Mouse (Mus musculus) c-Kit-positive CD71-positive TER-119-negative erythroid progenitor cells, embryonic 14.5 days (primary cell): ENCODE data around the gene Ccp110.

ENCODE experiments used
- DNase-seq: peaks from one replicate; pipeline ENCODE4 v3.0.0-alpha.2; 2013; ENCODE audit warnings: low read depth

Ccp110 gene

DNA sequence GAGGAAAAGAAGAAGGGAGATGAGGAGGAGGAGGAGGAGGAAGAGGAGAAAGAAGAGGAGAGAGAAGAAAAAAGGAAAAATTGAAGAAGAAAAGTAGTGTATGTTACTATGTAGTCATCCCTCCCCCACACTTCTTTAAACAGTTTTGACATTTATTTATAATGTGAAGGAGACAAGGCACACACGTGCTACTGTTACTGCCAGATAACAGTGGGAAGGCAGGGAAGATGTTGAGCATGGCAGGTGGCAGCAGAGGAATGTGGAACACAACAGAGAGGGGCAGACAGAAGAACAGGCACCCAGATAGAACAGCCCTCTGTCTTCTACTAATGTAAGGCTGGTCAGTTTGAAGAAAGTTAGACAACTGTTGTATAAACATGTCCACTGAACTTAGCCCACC is 57.3 kb downstream of the Ccp110 start:
- no peak for DNase-seq

DNA sequence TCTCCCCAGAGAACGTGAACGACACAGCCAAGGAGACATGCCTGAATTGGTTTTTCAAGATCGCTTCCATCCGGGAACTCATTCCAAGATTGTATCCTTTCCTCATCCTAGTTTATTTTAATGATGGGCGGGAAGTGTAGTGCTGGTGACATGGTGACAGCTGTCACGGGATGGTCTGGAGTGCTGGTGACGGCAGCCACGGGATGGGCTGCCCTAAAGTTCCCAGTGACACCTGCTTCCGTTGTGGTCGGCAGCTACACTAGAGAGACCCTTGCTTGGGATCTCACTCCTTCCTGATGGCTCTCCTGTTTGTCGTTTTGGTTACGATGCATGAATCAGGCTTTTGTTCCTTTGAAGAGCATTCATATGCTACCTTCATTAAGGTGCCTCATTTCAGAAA is 60.7 kb downstream of the Ccp110 start:
- DNase-seq: no peak

DNA sequence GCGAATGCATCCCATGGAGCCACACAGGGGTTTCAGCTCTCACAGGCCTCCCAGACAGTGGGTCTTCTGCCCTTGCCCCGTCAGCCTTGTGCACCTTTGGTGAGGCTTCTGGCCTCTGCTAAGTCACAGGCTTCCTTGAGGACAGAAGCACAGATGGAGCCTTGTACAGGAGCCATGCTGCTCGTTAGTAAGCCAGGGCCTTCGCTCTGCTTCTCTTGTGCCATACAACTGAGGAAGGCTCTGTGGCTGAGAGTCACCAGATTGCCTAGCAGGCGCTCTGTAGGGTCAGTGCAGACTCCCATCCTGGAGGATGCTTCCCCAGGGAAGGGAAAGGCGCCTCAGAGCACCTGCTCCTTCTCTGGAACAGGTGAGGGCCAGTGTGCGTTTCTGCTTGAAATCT is 63.6 kb downstream of the Ccp110 start:
- no peak for DNase-seq

- no peak for DNase-seq
These were observed 64.1 kb downstream of the Ccp110 start for GRCm38 (mm10) chr7:118776491-118776890.

GRCm38 (mm10) chr7:118777598-118778394 is 65.4 kb downstream of the Ccp110 start:
- DNase-seq: no peak

- DNase-seq: no peak
These were observed 66.2 kb downstream of the Ccp110 start for GRCm38 (mm10) chr7:118778561-118778960.

GRCm38 (mm10) chr7:118783305-118784001 is 71.1 kb downstream of the Ccp110 start:
- no peak for DNase-seq

DNA sequence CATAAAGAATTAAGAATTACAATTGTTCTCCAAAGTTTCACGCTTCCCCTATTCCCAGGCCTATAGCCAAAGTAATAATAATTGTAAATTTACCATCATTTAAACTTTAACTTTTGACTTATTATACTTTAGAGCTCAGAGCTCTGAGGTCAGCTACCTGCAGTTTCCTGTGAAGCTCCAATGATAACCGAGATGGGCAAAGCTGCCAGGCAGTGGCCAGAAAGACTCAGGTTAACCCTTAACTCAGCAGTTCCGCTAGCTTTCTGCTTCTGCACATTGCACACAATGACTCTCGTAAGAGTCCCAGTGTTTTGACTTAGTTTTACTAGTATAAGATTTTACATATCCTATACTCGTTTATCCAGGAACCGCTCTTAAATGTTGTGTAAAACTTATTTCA is 73.7 kb downstream of the Ccp110 start:
- no peak for DNase-seq
